Mouse (Mus musculus): ENCODE results near the gene Fry.

GRCm38 (mm10) chr5:150070086-150070485 is 48.4 kb upstream of the Fry start:
- no peak for TF ChIP-seq POLR2A (IDR thresholded peaks at IDR 0.05; ENCODE audit: control insufficient read depth in 1 of 2, insufficient read depth in 1 of 2, low read depth in 1 of 2, low read length in 2 of 2, poor library complexity in 1 of 2)
- TF ChIP-seq CTCF (IDR thresholded peaks at IDR 0.05 in 2 of 3, conservative IDR thresholded peaks at IDR 0.05 in 1 of 3; ENCODE audit: control insufficient read depth in 1 of 3, insufficient read depth in 1 of 3, low read depth in 2 of 3, low read length in 3 of 3, poor library complexity in 1 of 3, severe bottlenecking in 1 of 3) = no peak
- no peak for TF ChIP-seq ZMIZ1 (IDR thresholded peaks at IDR 0.05; ENCODE audit: low read depth, low read length)
- TF ChIP-seq RAD21 (IDR thresholded peaks at IDR 0.05; ENCODE audit: low read depth, low read length) = no peak
- no peak for TF ChIP-seq MAFK (IDR thresholded peaks at IDR 0.05; ENCODE audit: borderline replicate concordance, low read depth, low read length)
- no peak for TF ChIP-seq EP300 (IDR thresholded peaks at IDR 0.05; ENCODE audit: low read depth in 1 of 2, low read length in 2 of 2)
- no peak for TF ChIP-seq CHD2 (IDR thresholded peaks at IDR 0.05; ENCODE audit: low read length)
- no peak for TF ChIP-seq HCFC1 (IDR thresholded peaks at IDR 0.05; ENCODE audit: low read depth, low read length)
